Mouse (Mus musculus) mouse trophoblast stem cell (cell line): ENCODE measurements around the gene 5330417C22Rik.

Experiments used
- in situ Hi-C, 2 experiments: fragments of 300-500 bp; cut with MseI, MboI; formaldehyde crosslinking; loops; 2 replicates in 1 of 2; 3 replicates in 1 of 2; pipeline ENCODE4 v1.15.1; 2025

5330417C22Rik gene

DNA sequence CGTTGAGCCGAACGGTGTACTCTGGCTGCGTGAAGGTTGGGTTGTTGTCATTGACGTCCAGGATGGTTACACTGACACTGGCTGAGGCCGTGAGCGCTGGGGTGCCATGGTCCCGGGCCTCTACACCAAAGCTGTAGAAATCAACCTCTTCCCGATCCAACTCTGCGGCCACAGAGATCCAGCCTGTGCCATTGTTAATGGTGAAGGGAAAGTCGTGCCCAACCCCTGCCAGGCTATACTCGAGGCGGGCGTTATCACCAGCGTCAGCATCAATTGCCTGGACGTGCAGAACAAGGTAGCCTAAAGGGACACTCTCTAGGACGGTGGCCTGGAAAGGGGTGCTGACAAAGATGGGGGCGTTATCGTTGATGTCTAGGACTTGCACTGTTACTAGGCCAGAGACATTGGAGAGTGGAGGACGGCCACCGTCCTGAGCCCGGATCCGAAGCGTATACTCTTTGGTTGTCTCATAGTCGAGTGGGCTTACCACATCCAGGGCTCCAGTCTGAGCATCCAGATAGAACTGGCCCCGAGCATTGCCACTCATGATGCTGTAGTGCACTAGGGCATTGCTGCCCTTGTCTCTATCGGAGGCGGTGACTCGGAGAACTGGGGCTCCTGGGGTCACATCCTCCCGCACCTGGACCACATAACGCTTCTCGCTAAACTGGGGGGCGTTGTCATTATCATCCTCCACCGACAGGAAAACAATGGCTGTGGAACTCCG is 122.5 kb downstream of the 5330417C22Rik start:
- in situ Hi-C loops = no loop called here

DNA sequence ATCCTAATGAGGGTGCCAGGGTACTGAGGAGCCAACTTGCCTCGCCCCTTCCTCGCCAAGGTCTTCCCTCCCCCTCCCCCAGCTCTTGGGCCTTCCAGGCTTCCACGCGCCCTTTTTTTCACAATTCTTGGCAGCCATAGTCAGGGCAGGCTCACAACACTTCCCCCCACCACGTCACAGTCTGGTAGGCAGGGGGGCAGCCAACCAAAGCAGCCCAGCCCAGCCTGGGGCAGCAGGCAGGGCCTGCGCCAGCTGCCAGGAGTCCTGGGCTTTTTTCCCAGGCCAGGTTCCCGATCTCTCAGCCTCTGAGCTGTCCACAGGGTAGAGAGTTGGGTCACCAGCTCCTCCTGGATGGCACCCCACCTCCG is 124.6 kb downstream of the 5330417C22Rik start:
- in situ Hi-C loops = no loop called here

DNA sequence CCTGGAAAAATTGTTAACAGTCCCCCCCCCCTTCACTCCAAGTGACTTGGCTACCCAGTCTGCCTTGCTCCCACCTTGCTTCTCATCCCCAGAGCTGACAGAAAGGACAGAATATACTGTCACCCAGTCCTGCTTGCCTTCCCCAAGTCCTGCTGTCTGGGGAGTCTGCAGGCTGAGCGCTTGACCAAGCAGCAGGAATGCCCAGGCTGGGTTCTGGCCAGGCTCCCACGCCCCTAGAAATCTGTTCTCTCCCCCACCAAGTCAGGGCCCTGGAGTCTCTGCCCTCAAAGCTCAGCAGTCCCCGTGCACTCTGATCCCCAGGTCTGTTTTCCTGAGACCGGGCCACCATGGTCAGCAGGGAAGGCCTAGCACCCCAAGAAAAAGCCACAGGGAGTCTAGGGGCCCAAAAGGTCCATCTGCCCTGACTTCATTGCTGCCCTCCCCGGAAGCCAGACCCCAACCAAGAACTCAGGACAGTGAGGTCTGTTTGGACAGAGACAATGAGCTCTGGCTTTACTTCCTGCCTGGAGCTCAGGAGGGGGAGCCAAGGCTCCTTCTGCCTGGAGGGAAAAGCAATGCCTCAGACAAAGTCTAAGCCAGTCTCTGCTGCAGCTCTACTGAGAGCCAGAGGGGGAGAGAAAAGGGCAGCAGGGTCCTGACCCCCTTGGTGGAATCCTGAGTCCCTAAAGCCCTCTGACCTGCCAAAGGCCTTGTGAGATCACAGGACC is 125.1 kb downstream of the 5330417C22Rik start:
- in situ Hi-C loops = no loop called here

DNA sequence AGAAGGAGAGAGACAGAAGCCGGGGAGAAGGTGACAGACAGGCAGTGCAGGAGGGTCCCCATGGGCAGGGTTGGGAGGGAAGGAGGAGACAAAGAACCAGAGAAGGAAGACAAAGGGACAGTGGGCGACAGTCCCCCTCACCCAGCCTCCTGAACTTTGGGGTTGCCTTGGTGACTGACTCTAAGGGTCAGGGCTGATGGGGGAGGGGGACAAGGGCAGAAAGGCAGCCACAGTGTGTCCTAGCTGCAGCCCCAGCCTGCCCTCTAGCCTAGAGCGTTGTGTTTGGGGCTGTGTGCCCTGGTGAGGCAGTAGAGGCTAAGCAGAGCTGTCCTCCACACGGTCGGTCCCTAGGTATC is 126.0 kb downstream of the 5330417C22Rik start:
- in situ Hi-C loops = no loop called here

DNA sequence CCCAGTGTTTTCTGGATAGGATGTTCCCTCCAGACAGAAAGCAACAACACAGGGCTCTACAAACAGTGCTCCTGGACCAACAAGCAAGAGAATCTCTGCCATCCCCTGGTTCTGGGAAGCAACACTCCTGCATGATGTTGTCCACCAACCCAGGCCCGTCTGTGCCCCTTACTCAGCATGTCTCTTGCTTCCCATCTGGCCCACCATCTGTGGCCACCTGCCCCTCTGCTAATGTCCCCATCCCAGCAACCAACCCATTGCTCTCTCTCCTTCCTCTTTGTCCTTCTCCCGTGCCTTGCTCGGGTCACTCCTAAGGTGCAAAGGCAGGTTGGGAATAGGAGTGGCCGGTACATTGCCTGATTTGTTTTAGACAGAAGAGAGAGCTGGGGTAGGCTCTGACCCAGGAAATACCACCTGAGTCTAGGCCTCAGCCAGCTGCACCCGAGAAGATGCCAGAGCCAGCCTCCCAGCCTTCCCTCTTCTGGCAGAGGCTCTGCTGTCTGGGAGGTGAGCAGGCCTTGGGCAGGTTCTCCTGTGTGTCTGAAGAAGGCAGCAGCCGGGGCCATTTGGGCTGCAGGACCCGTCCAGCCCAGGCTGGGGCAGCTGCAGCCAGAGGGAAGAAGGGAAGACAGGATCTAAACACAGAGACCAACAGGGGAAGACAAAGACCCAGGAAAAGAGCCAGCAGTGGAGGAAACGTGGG is 126.5 kb downstream of the 5330417C22Rik start:
- in situ Hi-C loops = no loop called here

DNA sequence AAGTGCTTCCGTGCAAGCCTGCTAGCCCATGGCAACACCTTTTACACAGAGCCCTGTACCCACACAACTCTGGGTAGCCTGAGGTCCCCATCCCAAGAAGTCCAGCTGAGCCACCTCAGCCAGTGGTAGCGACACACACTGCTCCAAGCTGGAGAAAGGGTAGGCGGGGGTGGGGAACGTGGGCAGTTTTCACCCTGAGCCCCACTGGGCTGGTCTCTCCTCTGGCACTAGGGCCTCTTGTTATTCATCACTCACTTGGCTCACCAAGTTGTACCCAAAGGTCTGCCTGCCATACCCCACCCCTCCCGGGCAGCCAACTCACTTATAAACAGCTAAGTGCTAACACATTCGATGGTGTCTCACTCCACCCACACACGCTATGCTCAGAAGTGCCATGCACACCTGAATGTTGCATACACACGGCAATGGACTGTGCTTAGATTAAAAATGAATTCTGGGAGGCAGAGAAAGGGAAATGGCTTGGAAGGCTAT is 127.8 kb downstream of the 5330417C22Rik start:
- in situ Hi-C loops = no loop called here

DNA sequence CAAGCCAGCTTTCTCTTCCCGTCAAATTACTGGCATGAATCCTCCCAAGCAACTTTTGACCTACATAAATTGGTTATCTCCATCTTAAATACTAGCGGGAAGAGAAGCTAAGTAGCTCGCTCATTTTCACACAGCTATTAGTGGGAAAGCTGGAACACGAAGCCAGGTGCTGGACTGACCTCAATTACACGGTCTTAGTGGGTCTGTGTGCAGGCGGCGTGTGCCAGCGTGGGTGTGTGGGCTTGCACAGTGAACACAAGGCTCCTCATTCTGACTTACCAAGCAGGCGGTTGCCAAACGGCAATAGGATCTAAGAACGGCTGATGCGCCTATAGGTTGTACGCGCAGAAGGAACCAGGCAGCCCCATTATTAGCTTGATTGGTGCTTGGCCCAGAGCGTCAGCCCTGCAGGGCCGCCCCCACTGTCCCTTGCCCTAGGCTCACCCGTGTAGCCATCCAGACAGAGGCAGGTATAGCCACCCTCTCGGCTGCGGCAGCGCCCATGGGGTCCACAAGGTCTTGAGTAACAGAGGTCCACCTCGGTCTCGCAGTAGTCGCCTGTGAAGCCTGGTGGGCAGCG is 129.9 kb downstream of the 5330417C22Rik start:
- in situ Hi-C loops = no loop called here
